ENCODE assay signal across 8 mouse cellular contexts in the genomic region with DNA sequence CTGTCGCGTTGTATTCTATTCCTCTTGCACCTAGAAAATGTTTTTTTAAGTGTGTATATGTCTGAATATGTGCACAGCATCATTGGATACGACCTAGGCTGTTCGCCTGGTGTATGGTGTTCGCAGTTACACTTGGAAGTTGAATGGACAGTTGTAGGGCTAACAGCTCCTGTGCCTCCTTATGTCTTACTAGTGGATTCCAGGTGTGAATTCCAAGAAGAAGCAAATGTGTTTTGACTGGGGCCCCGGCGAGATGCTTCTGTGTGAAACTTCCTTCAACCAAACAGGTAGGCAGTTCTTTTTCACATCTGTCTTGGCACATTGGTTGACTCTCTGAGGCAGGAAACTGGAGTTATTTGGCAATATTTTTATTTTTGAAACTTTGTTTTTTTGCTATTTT. TPM values are rescaled to one million over a fixed set of nuclear protein-coding genes. Genes with fewer than 3 reads are reported as not detected.
A peak's percentile ranks its signal among the peaks of the same experiment; 100 is the strongest.
DNase-seq lines count a peak whose midpoint lies in the region; ATAC-seq and TF ChIP-seq lines count a peak whose summit lies in the region.

No protein-coding gene starts in this region.

- no peaks in the 10 kb centered on the region for H3K9me3 ChIP-seq in kidney, postnatal 0 days (replicated peaks; ENCODE audit: low read length)

- H3K9ac ChIP-seq in kidney, postnatal 0 days (ENCODE audit: low read depth, low read length), result peak overlapping the region; percentile 77

- H3K79me2 ChIP-seq in myocyte (ENCODE audit: control insufficient read depth, insufficient read depth), result peaks cover 25% of the 10 kb centered on the region

- peak overlapping the region; percentile 5 for H3ac ChIP-seq in myocyte (ENCODE audit: control insufficient read depth, insufficient read length)

- 13% methylated on average over 7 of the region's 7 CpGs for WGBS in kidney, postnatal 0 days
- WGBS in kidney, adult 2 months, result 10% methylated on average over 7 of the region's 7 CpGs

- DNase-seq in kidney, postnatal 0 days (ENCODE audit: low spot score), result no peak
- no peak for DNase-seq in kidney, adult 2 months
- peak; percentile 16 for DNase-seq in c-Kit-positive CD71-positive TER-119-positive erythroid progenitor cells, embryonic 14.5 days (ENCODE audit: low spot score)
- DNase-seq in induced T-regulatory cell, adult 2 months (ENCODE audit: low read depth), result peak; percentile 27
- no peak for DNase-seq in Muller cell, postnatal 12 days (ENCODE audit: inconsistent ontology term)
- no peak for DNase-seq in right cerebral cortex, postnatal 36 days (ENCODE audit: low spot score in 2 of 2)
- no peak for DNase-seq in urinary bladder, postnatal 14 days (ENCODE audit: low spot score)

- peak overlapping the region; percentile 83 for H3K4me2 ChIP-seq in kidney, postnatal 0 days (ENCODE audit: low read length)
- peak overlapping the region; percentile 74 for H3K4me2 ChIP-seq in myocyte (ENCODE audit: low read depth)

- no peak for TF ChIP-seq CTCF in kidney, postnatal 0 days (IDR thresholded peaks at IDR 0.05; ENCODE audit: low read depth)
- no peak for TF ChIP-seq CTCF in kidney, adult 2 months (conservative IDR thresholded peaks at IDR 0.05; ENCODE audit: insufficient read depth, insufficient read length, low read depth, low read length)

- no peaks in the 10 kb centered on the region for H3K27me3 ChIP-seq in kidney, postnatal 0 days (ENCODE audit: insufficient read depth, low read length)
- no peaks in the 10 kb centered on the region for H3K27me3 ChIP-seq in kidney, adult 2 months (replicated peaks; ENCODE audit: control insufficient read depth, insufficient read depth, low read length)
- no peaks in the 10 kb centered on the region for H3K27me3 ChIP-seq in myocyte (ENCODE audit: control insufficient read depth, insufficient read depth, insufficient read length)

- no peak for ATAC-seq in kidney, postnatal 0 days (replicated peaks; ENCODE audit: low FRiP score, low read depth)

- peak overlapping the region; percentile 78 for H3K4me3 ChIP-seq in kidney, postnatal 0 days (replicated peaks; ENCODE audit: low read depth, low read length)
- no peak overlapping the region for H3K4me3 ChIP-seq in kidney, adult 2 months (ENCODE audit: insufficient read depth, low read depth, low read length)
- peak overlapping the region; percentile 69 for H3K4me3 ChIP-seq in myocyte

- no peak for TF ChIP-seq POLR2A in kidney, adult 2 months (IDR thresholded peaks at IDR 0.05; ENCODE audit: low read depth, low read length)
- TF ChIP-seq POLR2A in myocyte (IDR thresholded peaks at IDR 0.05; ENCODE audit: insufficient read length, low read depth), result no peak

- H3K4me1 ChIP-seq in kidney, postnatal 0 days (replicated peaks; ENCODE audit: insufficient read depth, low read length), result peaks cover 10% of the 10 kb centered on the region; the same call in 1 of the 2 replicates
- H3K4me1 ChIP-seq in kidney, adult 2 months (ENCODE audit: control insufficient read depth, insufficient read depth, low read length), result no peaks in the 10 kb centered on the region

- peaks cover 28% of the 10 kb centered on the region for H3K36me3 ChIP-seq in kidney, postnatal 0 days (ENCODE audit: insufficient read depth, low read length)
- H3K36me3 ChIP-seq in kidney, adult 2 months (ENCODE audit: control insufficient read depth, insufficient read depth, low read length), result no peaks in the 10 kb centered on the region
- peaks cover 6% of the 10 kb centered on the region for H3K36me3 ChIP-seq in myocyte (ENCODE audit: control insufficient read depth, insufficient read depth)

- H3K27ac ChIP-seq in kidney, postnatal 0 days, result no peak overlapping the region
- H3K27ac ChIP-seq in kidney, adult 2 months (ENCODE audit: insufficient read depth, low read depth, low read length), result no peak overlapping the region

TF ChIP-seq in myocyte, 11 proteins besides CTCF, POLR2A, EP300 and RAD21:
- no peak for TF ChIP-seq E2F4 (IDR thresholded peaks at IDR 0.05; ENCODE audit: insufficient read depth)
- no peak for TF ChIP-seq REST (IDR thresholded peaks at IDR 0.05; ENCODE audit: insufficient read depth, insufficient read length)
- no peak for TF ChIP-seq TCF12 (IDR thresholded peaks at IDR 0.05; ENCODE audit: insufficient read depth, poor library complexity, severe bottlenecking)
- no peak for TF ChIP-seq CEBPB (IDR thresholded peaks at IDR 0.05; ENCODE audit: insufficient read depth, poor library complexity, severe bottlenecking)
- TF ChIP-seq USF1 (IDR thresholded peaks at IDR 0.05; ENCODE audit: low read depth), result no peak
- TF ChIP-seq MAX (IDR thresholded peaks at IDR 0.05; ENCODE audit: low read depth), result no peak
- TF ChIP-seq MYOD1 (IDR thresholded peaks at IDR 0.05; ENCODE audit: control insufficient read depth in 1 of 3, insufficient read length in 2 of 3, low read depth in 2 of 3), result no peak
- no peak for TF ChIP-seq SRF (IDR thresholded peaks at IDR 0.05; ENCODE audit: control insufficient read depth, insufficient read length, low read depth)
- no peak for TF ChIP-seq TCF3 (IDR thresholded peaks at IDR 0.05; ENCODE audit: insufficient read length, low read depth)
- no peak for TF ChIP-seq POLR2AphosphoS2 (IDR thresholded peaks at IDR 0.05; ENCODE audit: insufficient read length, low read depth)
- no peak for TF ChIP-seq MYOG (IDR thresholded peaks at IDR 0.05; ENCODE audit: control insufficient read depth in 1 of 3, insufficient read depth in 1 of 3, insufficient read length in 2 of 3, low read depth in 2 of 3)
TF ChIP-seq in myocyte: peak in this region for 0.

RNA-seq across cellular contexts. Expression of a gene that starts 0.7 kb away (rescaled TPM):
- polyA plus RNA-seq in kidney, postnatal 0 days (2015; fragmentation: Nextera tagmentation; extraction: Ambion mirVana), result 74.6 and 94.9 TPM in 2 replicates
- 32.9 and 33.5 TPM in 2 replicates for polyA plus RNA-seq in kidney, adult 2 months (2012; rRNA removed)
- 41.1 TPM for polyA plus RNA-seq in myocyte (2012; fragmentation: generic; extraction: Trizol)

RNA-seq across cellular contexts. Expression of a gene that starts 28.9 kb away (rescaled TPM):
- 1,008 and 1,013 TPM in 2 replicates for polyA plus RNA-seq in kidney, postnatal 0 days (2015; fragmentation: Nextera tagmentation; extraction: Ambion mirVana)
- 48.4 and 85.2 TPM in 2 replicates for polyA plus RNA-seq in kidney, adult 2 months (2012; rRNA removed)
- 176 TPM for polyA plus RNA-seq in myocyte (2012; fragmentation: generic; extraction: Trizol)

RNA-seq across cellular contexts. Expression of a gene that starts 38.8 kb away (rescaled TPM):
- polyA plus RNA-seq in kidney, postnatal 0 days (2015; fragmentation: Nextera tagmentation; extraction: Ambion mirVana), result 92.9 and 93.7 TPM in 2 replicates
- 51.7 and 53.1 TPM in 2 replicates for polyA plus RNA-seq in kidney, adult 2 months (2012; rRNA removed)
- polyA plus RNA-seq in myocyte (2012; fragmentation: generic; extraction: Trizol), result 61.5 TPM

RNA-seq across cellular contexts. Expression of a gene that starts 38.9 kb away (rescaled TPM):
- 10.8 and 11.1 TPM in 2 replicates for polyA plus RNA-seq in kidney, postnatal 0 days (2015; fragmentation: Nextera tagmentation; extraction: Ambion mirVana)
- polyA plus RNA-seq in kidney, adult 2 months (2012; rRNA removed), result 16.9 and 17.7 TPM in 2 replicates
- 16.4 TPM for polyA plus RNA-seq in myocyte (2012; fragmentation: generic; extraction: Trizol)

RNA-seq across cellular contexts. Expression of a gene that starts 47.8 kb away (rescaled TPM):
- polyA plus RNA-seq in kidney, postnatal 0 days (2015; fragmentation: Nextera tagmentation; extraction: Ambion mirVana), result 57.3 and 61.6 TPM in 2 replicates
- 138 and 144 TPM in 2 replicates for polyA plus RNA-seq in kidney, adult 2 months (2012; rRNA removed)
- 17.5 TPM for polyA plus RNA-seq in myocyte (2012; fragmentation: generic; extraction: Trizol)

Comparison
In these comparisons a context has a peak if more than half of its experiments do, and no peak if none do; other contexts are left out.
1. DNase-seq: peak in c-Kit-positive CD71-positive TER-119-positive erythroid progenitor cells, embryonic 14.5 days (single experiment) and induced T-regulatory cell, adult 2 months (single experiment); none in kidney, postnatal 0 days (single experiment), kidney, adult 2 months (single experiment), Muller cell, postnatal 12 days (single experiment), right cerebral cortex, postnatal 36 days (0 of 2) and urinary bladder, postnatal 14 days (single experiment).